Mouse (Mus musculus): ENCODE data around the gene Zdhhc7. TPM values are rescaled to one million over a fixed set of nuclear protein-coding genes. Genes with fewer than 3 reads are reported as not detected.
A peak's percentile ranks its signal among the peaks of the same experiment; 100 is the strongest.

Gene Zdhhc7
- polyA plus RNA-seq, 1 experiment, result 35.5 TPM

DNA sequence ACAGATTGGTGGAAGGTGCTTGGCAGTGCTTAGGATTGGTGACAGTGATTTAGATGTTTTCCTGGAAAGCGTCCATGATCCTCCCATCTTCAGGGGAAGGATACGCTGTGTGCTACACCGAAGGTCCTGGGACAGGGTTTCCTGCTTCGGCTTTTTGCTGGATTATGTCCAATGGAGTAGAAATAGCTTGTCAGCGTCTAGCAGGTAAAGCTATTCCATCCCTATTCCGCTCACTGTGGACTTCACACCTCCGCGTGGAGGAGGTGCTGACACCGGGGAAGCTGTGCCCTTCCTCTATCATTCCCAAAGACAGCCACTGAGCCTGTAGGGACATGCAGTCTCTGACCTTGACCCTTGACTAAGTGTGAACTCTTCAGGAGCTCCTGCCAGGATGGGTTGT lies 16.9 kb upstream of the Zdhhc7 start:
- Histone ChIP-seq H3K4me3 (ENCODE audit: insufficient read depth, low read length) (no peak overlapping the region), H3K4me1 (ENCODE audit: control insufficient read depth, insufficient read depth, low read length) (peaks cover 16% of the 10 kb centered on the region), H3K27ac (ENCODE audit: insufficient read depth, low read length) (no peak overlapping the region)
- TF ChIP-seq POLR2A (IDR thresholded peaks at IDR 0.05; ENCODE audit: extremely low read depth, insufficient read depth, low read length), result no peak
- TF ChIP-seq CTCF (IDR thresholded peaks at IDR 0.05; ENCODE audit: extremely low read depth, insufficient read depth, low read length), result no peak

DNA sequence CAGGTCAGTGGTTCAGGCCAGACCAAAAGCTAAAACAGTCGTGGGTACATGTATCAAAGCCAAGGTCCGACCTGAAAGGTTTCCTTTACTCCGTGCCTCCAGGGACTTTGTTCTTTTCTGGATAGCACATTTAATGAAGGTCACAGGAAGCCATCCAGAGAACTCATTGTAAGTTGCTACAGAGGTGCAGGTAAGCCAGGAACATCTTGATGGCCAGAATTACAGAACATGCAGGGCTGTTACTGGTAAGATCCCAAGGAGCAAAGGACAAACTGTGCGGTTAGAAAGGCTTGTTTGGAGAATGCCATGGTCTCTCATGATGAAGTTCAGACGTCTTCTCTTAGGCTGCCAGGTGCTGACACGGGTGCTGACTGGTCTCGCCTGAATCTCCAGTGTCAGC lies 15.3 kb upstream of the Zdhhc7 start:
- H3K4me1 ChIP-seq (ENCODE audit: control insufficient read depth, insufficient read depth, low read length), result peaks cover 16% of the 10 kb centered on the region
- no peak overlapping the region for H3K27ac ChIP-seq (ENCODE audit: insufficient read depth, low read length)
- TF ChIP-seq POLR2A (IDR thresholded peaks at IDR 0.05; ENCODE audit: extremely low read depth, insufficient read depth, low read length), result no peak
- TF ChIP-seq CTCF (IDR thresholded peaks at IDR 0.05; ENCODE audit: extremely low read depth, insufficient read depth, low read length), result no peak
- no peak overlapping the region for H3K4me3 ChIP-seq (ENCODE audit: insufficient read depth, low read length)

DNA sequence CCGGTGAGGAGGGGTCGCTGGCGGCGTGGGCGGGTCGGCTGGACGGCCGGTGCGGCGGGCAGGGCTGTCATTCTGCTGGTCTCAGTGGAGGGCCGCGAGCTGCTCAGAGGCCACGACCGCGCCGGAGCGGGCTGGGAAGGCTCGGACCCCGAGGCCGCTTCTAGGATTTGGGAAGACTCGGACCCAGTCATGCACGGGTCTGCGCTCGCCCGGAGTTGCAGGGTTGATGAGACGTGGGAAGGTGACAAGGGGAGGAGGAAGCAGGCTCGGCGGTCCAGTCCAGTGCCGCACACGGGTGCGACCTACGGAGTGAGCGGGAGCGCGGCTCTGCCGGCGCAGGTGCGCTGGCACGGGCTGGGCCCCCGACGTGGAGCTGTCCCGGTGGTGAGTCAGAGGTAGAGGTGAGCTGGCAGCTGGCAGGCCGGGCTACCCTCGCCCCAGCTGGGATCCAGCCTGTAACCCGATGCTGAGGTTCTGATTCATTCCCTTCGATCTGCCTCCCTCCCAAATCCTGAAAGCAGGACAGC lies 13.1 kb upstream of the Zdhhc7 start:
- Histone ChIP-seq H3K4me3 (ENCODE audit: insufficient read depth, low read length) (peak overlapping the region; percentile 71), H3K4me1 (ENCODE audit: control insufficient read depth, insufficient read depth, low read length) (peaks cover 9% of the 10 kb centered on the region; the same call in 1 of the 2 replicates), H3K27ac (ENCODE audit: insufficient read depth, low read length) (peak overlapping the region; percentile 18; the same call in 1 of the 2 replicates)
- TF ChIP-seq CTCF (IDR thresholded peaks at IDR 0.05; ENCODE audit: extremely low read depth, insufficient read depth, low read length) (no peak), POLR2A (IDR thresholded peaks at IDR 0.05; ENCODE audit: extremely low read depth, insufficient read depth, low read length) (no peak)

DNA sequence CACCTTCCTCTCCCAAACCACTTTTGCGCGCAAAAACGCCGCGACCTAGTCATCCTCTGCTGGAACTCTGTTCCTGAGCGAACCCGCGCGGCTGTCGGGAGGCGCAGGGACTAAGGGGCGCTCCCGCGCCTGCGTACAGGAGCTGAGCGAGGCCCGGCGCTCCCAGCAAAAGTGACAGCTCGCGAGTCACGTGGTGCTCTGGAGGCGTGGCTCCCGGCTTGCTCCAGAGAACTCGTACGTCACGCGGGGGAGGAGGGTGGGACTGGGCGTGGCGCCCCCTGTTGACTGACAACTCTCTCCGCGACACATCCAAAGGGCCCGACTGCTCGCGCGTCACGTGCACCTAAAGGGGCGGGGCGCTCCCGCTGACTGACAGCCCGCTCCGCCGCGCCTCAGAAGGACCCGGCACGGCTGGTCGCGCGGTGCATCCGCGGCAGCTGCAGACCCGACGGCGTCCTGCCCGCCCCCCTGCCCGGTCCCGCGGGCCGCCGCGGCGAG lies 12.5 kb upstream of the Zdhhc7 start, which contains the start of gene 6430548M08Rik:
6430548M08Rik (plus strand) TSS at position 395 of the 498 bp plus-strand sequence.
- peak; percentile 85 for TF ChIP-seq POLR2A (IDR thresholded peaks at IDR 0.05; ENCODE audit: extremely low read depth, insufficient read depth, low read length)
- no peak for TF ChIP-seq CTCF (IDR thresholded peaks at IDR 0.05; ENCODE audit: extremely low read depth, insufficient read depth, low read length)
- Histone ChIP-seq H3K4me3 (ENCODE audit: insufficient read depth, low read length) (peak within 1 kb of the TSS; percentile 71), H3K27ac (ENCODE audit: insufficient read depth, low read length) (peak within 1 kb of the TSS; percentile 61), H3K4me1 (ENCODE audit: control insufficient read depth, insufficient read depth, low read length) (peaks cover 6% of the 10 kb centered on the region; the same call in 1 of the 2 replicates)

DNA sequence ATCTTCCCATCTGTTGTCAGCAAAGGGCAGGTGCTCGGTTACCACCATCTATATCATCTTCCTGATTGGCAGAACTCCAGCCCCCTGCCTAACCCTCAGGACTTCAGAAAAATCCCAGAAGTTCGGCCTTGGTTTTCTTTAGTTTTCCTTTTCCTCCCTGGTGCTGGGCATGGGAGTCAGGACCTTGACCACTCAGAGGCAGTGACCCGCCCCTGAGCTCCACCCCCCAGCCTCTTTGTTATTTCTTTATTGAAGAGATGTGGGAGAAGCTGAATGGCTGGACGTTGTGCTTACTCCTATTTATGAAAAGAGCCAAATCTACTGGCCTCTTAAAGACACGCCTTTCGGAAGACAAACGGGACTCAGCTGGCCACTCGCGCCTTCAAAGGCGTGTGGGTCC lies 12.0 kb upstream of the Zdhhc7 start:
- Histone ChIP-seq H3K4me1 (ENCODE audit: control insufficient read depth, insufficient read depth, low read length) (peaks cover 1% of the 10 kb centered on the region; the same call in 1 of the 2 replicates), H3K4me3 (ENCODE audit: insufficient read depth, low read length) (peak overlapping the region; percentile 71), H3K27ac (ENCODE audit: insufficient read depth, low read length) (peak overlapping the region; percentile 61)
- TF ChIP-seq CTCF (IDR thresholded peaks at IDR 0.05; ENCODE audit: extremely low read depth, insufficient read depth, low read length) (no peak), POLR2A (IDR thresholded peaks at IDR 0.05; ENCODE audit: extremely low read depth, insufficient read depth, low read length) (no peak)

DNA sequence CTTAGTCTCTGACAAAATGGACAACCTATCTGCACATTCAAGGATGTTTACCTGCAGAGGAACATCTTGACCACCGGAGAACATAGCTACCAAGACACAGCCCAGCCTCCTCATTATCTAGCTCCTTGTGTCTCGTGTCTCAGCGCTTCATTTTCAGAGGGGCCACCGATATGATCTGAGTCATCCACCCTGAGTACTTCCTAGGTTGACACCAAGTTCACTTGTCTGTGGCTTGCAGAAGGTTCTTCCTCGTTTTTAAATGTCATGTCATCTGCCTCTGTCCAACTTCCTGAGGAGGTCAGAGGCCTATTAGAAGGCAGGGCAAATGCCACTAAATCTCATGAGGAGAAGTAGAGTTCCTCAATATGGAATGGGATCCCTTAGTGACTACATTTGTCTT lies 11.3 kb upstream of the Zdhhc7 start:
- H3K27ac ChIP-seq (ENCODE audit: insufficient read depth, low read length), result no peak overlapping the region
- no peak overlapping the region for H3K4me3 ChIP-seq (ENCODE audit: insufficient read depth, low read length)
- H3K4me1 ChIP-seq (ENCODE audit: control insufficient read depth, insufficient read depth, low read length), result no peaks in the 10 kb centered on the region
- TF ChIP-seq POLR2A (IDR thresholded peaks at IDR 0.05; ENCODE audit: extremely low read depth, insufficient read depth, low read length) (no peak), CTCF (IDR thresholded peaks at IDR 0.05; ENCODE audit: extremely low read depth, insufficient read depth, low read length) (no peak)

DNA sequence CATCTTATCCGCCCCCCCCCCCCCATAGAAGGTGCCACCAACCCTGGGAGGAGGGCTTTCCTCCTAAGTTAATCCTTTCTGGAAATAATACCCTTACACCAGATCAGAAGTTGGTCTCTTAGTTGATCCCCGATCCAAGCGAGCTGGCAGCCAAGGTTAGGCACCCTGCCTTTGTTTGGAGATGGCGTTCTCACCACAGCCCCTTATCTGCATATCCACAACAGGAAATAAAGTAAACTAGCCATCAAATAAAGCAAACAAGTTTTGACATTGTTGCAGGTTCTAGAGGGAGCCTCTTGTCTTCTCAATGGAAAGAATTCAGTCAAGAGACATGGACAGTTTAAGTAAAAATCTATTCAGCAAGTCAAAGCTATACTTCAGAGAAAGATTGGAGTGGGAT lies 10.1 kb upstream of the Zdhhc7 start:
- TF ChIP-seq CTCF (IDR thresholded peaks at IDR 0.05; ENCODE audit: extremely low read depth, insufficient read depth, low read length) (no peak), POLR2A (IDR thresholded peaks at IDR 0.05; ENCODE audit: extremely low read depth, insufficient read depth, low read length) (no peak)
- H3K4me3 ChIP-seq (ENCODE audit: insufficient read depth, low read length), result no peak overlapping the region
- no peak overlapping the region for H3K27ac ChIP-seq (ENCODE audit: insufficient read depth, low read length)
- H3K4me1 ChIP-seq (ENCODE audit: control insufficient read depth, insufficient read depth, low read length), result no peaks in the 10 kb centered on the region

DNA sequence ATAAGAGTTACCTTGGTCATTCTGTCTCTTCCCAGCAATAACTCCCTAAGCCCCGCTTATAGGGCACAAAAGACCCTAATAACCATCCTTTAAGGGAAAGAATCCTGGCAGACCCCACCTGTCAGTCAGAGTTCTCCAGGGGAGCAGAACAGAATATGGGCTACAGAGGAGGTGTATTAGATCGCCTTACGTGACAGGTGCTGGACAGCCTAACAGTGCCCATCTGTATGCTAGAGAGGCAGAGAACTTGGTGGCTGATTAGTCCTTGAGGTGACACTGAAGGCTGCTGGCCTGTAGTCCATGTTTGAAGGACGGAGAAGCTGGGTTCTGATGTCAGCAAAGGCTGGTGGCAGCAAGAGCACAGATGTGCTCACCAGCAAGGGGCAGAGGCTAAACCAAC lies 9.7 kb upstream of the Zdhhc7 start:
- TF ChIP-seq POLR2A (IDR thresholded peaks at IDR 0.05; ENCODE audit: extremely low read depth, insufficient read depth, low read length) (no peak), CTCF (IDR thresholded peaks at IDR 0.05; ENCODE audit: extremely low read depth, insufficient read depth, low read length) (no peak)
- no peaks in the 10 kb centered on the region for H3K4me1 ChIP-seq (ENCODE audit: control insufficient read depth, insufficient read depth, low read length)
- no peak overlapping the region for H3K27ac ChIP-seq (ENCODE audit: insufficient read depth, low read length)
- no peak overlapping the region for H3K4me3 ChIP-seq (ENCODE audit: insufficient read depth, low read length)

DNA sequence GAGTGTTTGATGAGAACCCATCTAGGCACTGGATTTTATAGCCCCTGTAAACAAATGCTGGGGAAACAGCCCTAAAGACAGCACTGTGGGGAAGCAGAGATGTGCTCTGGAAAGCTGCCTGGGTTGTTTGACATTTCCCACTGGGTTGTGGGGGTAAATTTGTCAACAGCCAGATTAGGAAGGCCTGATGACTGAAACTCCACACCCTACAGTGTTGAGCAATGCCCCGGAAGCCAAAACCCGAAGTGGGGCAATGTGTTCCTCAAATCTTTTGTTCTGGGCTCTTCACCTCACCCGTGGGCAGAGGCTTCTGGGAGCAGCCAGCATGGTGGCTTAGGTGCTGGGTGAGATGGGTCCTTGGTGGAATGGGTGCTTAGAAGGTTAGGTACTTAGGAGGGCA lies 7.9 kb upstream of the Zdhhc7 start:
- no peak overlapping the region for H3K27ac ChIP-seq (ENCODE audit: insufficient read depth, low read length)
- no peaks in the 10 kb centered on the region for H3K4me1 ChIP-seq (ENCODE audit: control insufficient read depth, insufficient read depth, low read length)
- TF ChIP-seq CTCF (IDR thresholded peaks at IDR 0.05; ENCODE audit: extremely low read depth, insufficient read depth, low read length) (no peak), POLR2A (IDR thresholded peaks at IDR 0.05; ENCODE audit: extremely low read depth, insufficient read depth, low read length) (no peak)
- H3K4me3 ChIP-seq (ENCODE audit: insufficient read depth, low read length), result no peak overlapping the region

DNA sequence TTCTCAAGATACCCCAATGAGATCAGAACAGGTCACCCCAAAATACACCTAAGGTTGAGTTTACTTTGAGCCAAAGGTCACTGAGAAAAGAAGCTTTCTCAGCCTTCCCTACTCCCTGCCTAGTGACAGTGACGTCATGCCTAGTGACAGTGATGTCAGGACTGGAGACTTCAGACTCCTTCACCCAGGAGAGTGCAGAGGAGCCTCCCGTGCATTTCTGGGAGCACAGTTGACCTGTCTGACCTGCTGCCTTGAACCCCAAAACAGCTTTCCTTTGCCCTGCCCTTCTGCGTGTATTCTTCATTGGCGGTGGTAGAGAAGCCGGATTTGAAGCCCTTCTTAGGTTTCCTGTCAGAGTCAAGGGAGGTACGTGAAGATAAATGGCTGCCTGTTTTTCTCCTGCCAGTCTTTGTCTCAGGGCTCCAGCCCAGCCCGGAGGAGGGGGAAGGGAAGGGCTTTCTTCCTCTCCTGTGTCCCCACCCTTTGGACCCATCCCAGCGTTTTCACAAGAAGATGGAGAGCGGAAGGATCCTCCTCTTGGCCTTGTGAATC lies 3.5 kb upstream of the Zdhhc7 start:
- no peak overlapping the region for H3K4me3 ChIP-seq (ENCODE audit: insufficient read depth, low read length)
- H3K27ac ChIP-seq (ENCODE audit: insufficient read depth, low read length), result no peak overlapping the region
- TF ChIP-seq CTCF (IDR thresholded peaks at IDR 0.05; ENCODE audit: extremely low read depth, insufficient read depth, low read length), result no peak
- no peak for TF ChIP-seq POLR2A (IDR thresholded peaks at IDR 0.05; ENCODE audit: extremely low read depth, insufficient read depth, low read length)
- peaks cover 6% of the 10 kb centered on the region; the same call in 1 of the 2 replicates for H3K4me1 ChIP-seq (ENCODE audit: control insufficient read depth, insufficient read depth, low read length)
